Mouse (Mus musculus) midbrain, embryonic 11.5 days (tissue): ENCODE measurements around the gene Tnfsf12. TPM values are rescaled to one million over a fixed set of nuclear protein-coding genes. Genes with fewer than 3 reads are reported as not detected.
A peak's percentile ranks its signal among the peaks of the same experiment; 100 is the strongest.

Source experiments
- ATAC-seq: fragments of 200-750 bp; cut with Nextera tagmentation; 2 replicates; pipeline ENCODE4 v1.8.0; 2017; ENCODE audit warnings: moderate TSS enrichment, moderate library complexity; ENCODE audit not compliant: low FRiP score
- DNase-seq: peaks from one replicate; pipeline ENCODE4 v3.0.0; 2015; ENCODE audit warnings: low spot score; ENCODE audit errors: missing footprints
- H3K27ac ChIP-seq: fragments of 300-500 bp; sonication (generic); 2 replicates; pipeline ENCODE4 v1.5.1; 2014; ENCODE audit warnings: low read depth, low read length
- H3K27me3 ChIP-seq: fragments of 300-500 bp; sonication (generic); 2 replicates; pipeline ENCODE4 v1.6.1; 2014; ENCODE audit warnings: mild to moderate bottlenecking, low read length, moderate library complexity, mixed read lengths; ENCODE audit not compliant: control insufficient read depth, insufficient read depth
- H3K36me3 ChIP-seq: fragments of 300-500 bp; sonication (generic); 2 replicates; pipeline ENCODE4 v1.6.1; 2014; ENCODE audit warnings: mild to moderate bottlenecking, low read length, moderate library complexity, mixed read lengths; ENCODE audit not compliant: control insufficient read depth, insufficient read depth
- H3K4me1 ChIP-seq: fragments of 300-500 bp; sonication (generic); 2 replicates; pipeline ENCODE4 v1.6.1; 2014; ENCODE audit warnings: low read length; ENCODE audit not compliant: control insufficient read depth, insufficient read depth
- H3K4me2 ChIP-seq: fragments of 300-500 bp; sonication (generic); 2 replicates; pipeline ENCODE4 v1.6.1; 2014; ENCODE audit warnings: mild to moderate bottlenecking, moderate library complexity
- H3K4me3 ChIP-seq: fragments of 300-500 bp; sonication (generic); 2 replicates; pipeline ENCODE4 v1.5.1; 2014; ENCODE audit warnings: low read depth, low read length
- H3K9ac ChIP-seq: fragments of 300-500 bp; sonication (generic); 2 replicates; pipeline ENCODE4 v1.6.1; 2014; ENCODE audit warnings: low read length
- H3K9me3 ChIP-seq: fragments of 300-500 bp; sonication (generic); 2 replicates; pipeline ENCODE4 v1.6.1; 2016; ENCODE audit warnings: low read length; ENCODE audit not compliant: control insufficient read depth
- WGBS: fragments of 180-500 bp; shearing (Covaris S2); extraction: QIAGEN DNeasy Blood & Tissue Kit; methylation state at CpG from one replicate; pipeline ENCODE4 v1.1.7; 2014; 5-methylcytosine and 5-hydroxymethylcytosine counted together
- polyA plus RNA-seq: library from polyadenylated mRNA; unstranded; fragments of >200 nt; fragmentation: Nextera tagmentation; extraction: Ambion mirVana; gene quantifications from 2 replicates; pipeline ENCODE4 v1.2.1, GENCODE M21; 2014

Tnfsf12 gene
- polyA plus RNA-seq, 1 experiment from 2014 or later, result 2.0 TPM

GRCm38 (mm10) chr11:69672211-69672706 is 23.4 kb downstream of the Tnfsf12 start, which contains the start of gene Eif4a1:
TSS of gene Eif4a1 (minus strand) at chr11:69672423.
- H3K9me3 ChIP-seq, result no peaks in the 10 kb centered on the region
- H3K27ac ChIP-seq, result peak within 1 kb of the TSS; percentile 91
- H3K4me2 ChIP-seq, result peak within 1 kb of the TSS; percentile 94
- H3K4me1 ChIP-seq, result peaks cover 21% of the 10 kb centered on the region
- H3K27me3 ChIP-seq, result no peaks in the 10 kb centered on the region
- peak; percentile 98 for ATAC-seq
- H3K9ac ChIP-seq, result peak within 1 kb of the TSS; percentile 100
- H3K4me3 ChIP-seq, result peak within 1 kb of the TSS; percentile 100
- DNase-seq, result peak; percentile 99
- under 1% methylated on average over 36 of the region's 36 CpGs for WGBS
- peaks cover 37% of the 10 kb centered on the region for H3K36me3 ChIP-seq

GRCm38 (mm10) chr11:69671726-69672124 is 23.9 kb downstream of the Tnfsf12 start:
- H3K36me3 ChIP-seq, result peaks cover 34% of the 10 kb centered on the region
- H3K4me1 ChIP-seq, result peaks cover 21% of the 10 kb centered on the region
- H3K4me3 ChIP-seq, result peak overlapping the region; percentile 100
- ATAC-seq (peak; percentile 36), DNase-seq (no peak)
- H3K4me2 ChIP-seq, result peak overlapping the region; percentile 94
- peak overlapping the region; percentile 91 for H3K27ac ChIP-seq
- no peaks in the 10 kb centered on the region for H3K27me3 ChIP-seq
- no peaks in the 10 kb centered on the region for H3K9me3 ChIP-seq
- H3K9ac ChIP-seq, result peak overlapping the region; percentile 100
- WGBS, result under 1% methylated on average over 43 of the region's 43 CpGs

GRCm38 (mm10) chr11:69670786-69671725 is 24.6 kb downstream of the Tnfsf12 start:
- Histone ChIP-seq H3K27me3 (no peaks in the 10 kb centered on the region), H3K9me3 (no peaks in the 10 kb centered on the region), H3K4me3 (peak overlapping the region; percentile 100), H3K27ac (peak overlapping the region; percentile 91), H3K4me2 (peak overlapping the region; percentile 94), H3K36me3 (peaks cover 30% of the 10 kb centered on the region), H3K9ac (peak overlapping the region; percentile 100), H3K4me1 (peaks cover 21% of the 10 kb centered on the region)
- WGBS, result 2% methylated on average over 53 of the region's 61 CpGs
- ATAC-seq, result peak; percentile 66
- peak; percentile 99 for DNase-seq

GRCm38 (mm10) chr11:69666665-69667005 is 29.0 kb downstream of the Tnfsf12 start:
- no peak overlapping the region for H3K9ac ChIP-seq
- no peak overlapping the region for H3K4me2 ChIP-seq
- DNase-seq (peak; percentile 79), ATAC-seq (no peak)
- H3K4me3 ChIP-seq, result no peak overlapping the region
- no peaks in the 10 kb centered on the region for H3K27me3 ChIP-seq
- H3K4me1 ChIP-seq, result peaks cover 20% of the 10 kb centered on the region
- H3K36me3 ChIP-seq, result peaks cover 46% of the 10 kb centered on the region
- WGBS, result 81% methylated on average over 3 of the region's 3 CpGs
- no peaks in the 10 kb centered on the region for H3K9me3 ChIP-seq
- no peak overlapping the region for H3K27ac ChIP-seq

- peaks cover 25% of the 10 kb centered on the region for H3K4me1 ChIP-seq
- ATAC-seq (no peak), DNase-seq (peak; percentile 90)
- no peaks in the 10 kb centered on the region for H3K9me3 ChIP-seq
- H3K9ac ChIP-seq, result no peak within 1 kb of the TSS
- 35% methylated on average over 7 of the region's 7 CpGs for WGBS
- H3K4me3 ChIP-seq, result no peak within 1 kb of the TSS
- H3K27ac ChIP-seq, result no peak within 1 kb of the TSS; the same call in 1 of the 2 replicates
- peaks cover 46% of the 10 kb centered on the region for H3K36me3 ChIP-seq
- no peak within 1 kb of the TSS for H3K4me2 ChIP-seq
- H3K27me3 ChIP-seq, result no peaks in the 10 kb centered on the region
These were observed 29.5 kb downstream of the Tnfsf12 start, which contains the start of gene Cd68 for GRCm38 (mm10) chr11:69665961-69666664. TSS of gene Cd68 (minus strand) at chr11:69666153.

GRCm38 (mm10) chr11:69665457-69665960 is 30.1 kb downstream of the Tnfsf12 start:
- Histone ChIP-seq H3K4me2 (no peak overlapping the region), H3K4me3 (no peak overlapping the region), H3K27ac (no peak overlapping the region; the same call in 1 of the 2 replicates), H3K27me3 (no peaks in the 10 kb centered on the region), H3K9me3 (no peaks in the 10 kb centered on the region), H3K4me1 (peaks cover 23% of the 10 kb centered on the region), H3K36me3 (peaks cover 42% of the 10 kb centered on the region), H3K9ac (no peak overlapping the region)
- no peak for ATAC-seq
- peak; percentile 83 for DNase-seq
- WGBS, result 81% methylated on average over 9 of the region's 9 CpGs

- H3K9ac ChIP-seq, result no peak overlapping the region
- H3K4me2 ChIP-seq, result no peak overlapping the region
- 92% methylated on average over 7 of the region's 7 CpGs for WGBS
- no peaks in the 10 kb centered on the region for H3K9me3 ChIP-seq
- H3K36me3 ChIP-seq, result peaks cover 41% of the 10 kb centered on the region
- peaks cover 16% of the 10 kb centered on the region for H3K4me1 ChIP-seq
- no peaks in the 10 kb centered on the region for H3K27me3 ChIP-seq
- H3K27ac ChIP-seq, result no peak overlapping the region
- ATAC-seq, result no peak
- H3K4me3 ChIP-seq, result no peak overlapping the region
- no peak for DNase-seq
These were observed 30.8 kb downstream of the Tnfsf12 start for GRCm38 (mm10) chr11:69664841-69665240.

- H3K36me3 ChIP-seq, result peaks cover 34% of the 10 kb centered on the region
- H3K27ac ChIP-seq, result no peak overlapping the region
- WGBS, result 87% methylated on average over 6 of the region's 6 CpGs
- H3K4me1 ChIP-seq, result peaks cover 9% of the 10 kb centered on the region
- H3K4me3 ChIP-seq, result no peak overlapping the region
- no peak overlapping the region for H3K4me2 ChIP-seq
- DNase-seq (no peak), ATAC-seq (no peak)
- no peaks in the 10 kb centered on the region for H3K27me3 ChIP-seq
- no peaks in the 10 kb centered on the region for H3K9me3 ChIP-seq
- no peak overlapping the region for H3K9ac ChIP-seq
These were observed 31.9 kb downstream of the Tnfsf12 start for GRCm38 (mm10) chr11:69663795-69664194.
